Mouse (Mus musculus): ENCODE results near the gene Phospho2.

Phospho2 gene

DNA sequence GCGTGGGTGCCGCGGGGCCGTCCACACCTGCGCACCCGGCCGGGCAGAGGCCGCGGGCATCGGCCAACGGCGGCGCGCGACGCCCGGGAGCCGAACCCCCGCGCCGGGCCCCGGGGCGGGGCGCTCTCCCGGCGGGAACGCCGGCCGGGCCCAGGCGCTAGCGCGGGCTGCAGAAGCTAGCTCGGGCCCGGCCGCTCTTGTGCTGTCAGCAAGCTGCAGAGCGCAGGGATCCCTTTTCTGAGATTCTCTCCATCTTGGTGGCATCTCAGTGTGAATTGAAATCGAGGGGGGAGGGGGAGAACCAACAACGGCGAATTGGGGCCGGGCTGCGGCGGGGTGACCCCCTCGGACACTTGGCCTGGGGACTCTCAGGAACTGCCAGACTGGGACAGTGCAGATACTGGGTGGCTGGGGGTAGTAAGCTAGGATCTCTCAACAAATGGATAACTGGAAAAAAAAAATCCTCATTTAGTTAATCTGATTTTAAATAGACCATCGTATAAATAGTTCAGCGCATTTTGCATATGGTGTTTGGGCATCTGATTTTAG, 33.8 kb downstream of the Phospho2 start:
- DNase-seq (ENCODE audit: low spot score in 2 of 2) = peak; percentile 59 to 63

DNA sequence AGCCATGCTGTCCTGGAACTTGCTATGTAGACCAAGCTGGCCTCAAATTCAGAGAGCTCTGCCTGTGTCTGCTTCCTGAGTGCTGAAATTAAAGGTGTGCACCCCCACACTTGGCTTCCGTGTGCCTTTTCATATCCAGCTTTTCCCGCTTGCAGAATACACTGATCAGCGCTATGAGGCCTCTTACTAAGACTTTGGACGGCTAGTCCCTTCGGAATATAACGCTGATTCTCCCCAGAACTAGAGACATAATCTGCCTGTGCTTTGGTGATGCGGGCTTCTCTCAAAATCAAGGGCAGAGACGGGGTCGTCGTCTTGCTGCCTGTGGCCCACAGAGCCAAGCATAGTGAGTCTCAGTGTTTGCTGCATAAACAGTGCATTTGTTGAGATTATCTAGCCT, 36.5 kb downstream of the Phospho2 start:
- no peak for DNase-seq (ENCODE audit: low spot score in 2 of 2)

DNA sequence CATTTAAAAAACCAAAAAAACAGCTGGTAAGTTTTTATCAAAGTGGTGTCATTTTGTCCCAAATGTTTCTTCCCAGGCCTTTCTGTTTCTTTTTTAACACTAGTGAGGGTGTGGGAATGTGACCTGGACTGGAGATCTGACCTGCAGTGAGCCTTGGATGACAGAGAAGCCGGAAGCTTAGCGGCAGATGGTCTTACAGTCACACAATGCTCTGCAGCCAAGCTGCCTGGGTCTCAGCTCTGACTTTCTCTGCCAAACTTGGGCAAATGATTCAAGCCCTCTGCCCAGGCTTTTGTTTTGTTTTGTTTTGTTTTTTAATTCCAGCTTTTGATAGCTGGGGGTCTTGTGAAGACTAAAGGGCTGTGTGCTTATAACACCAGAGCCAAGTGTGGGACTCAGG, 37.0 kb downstream of the Phospho2 start:
- no peak for DNase-seq (ENCODE audit: low spot score in 2 of 2)

DNA sequence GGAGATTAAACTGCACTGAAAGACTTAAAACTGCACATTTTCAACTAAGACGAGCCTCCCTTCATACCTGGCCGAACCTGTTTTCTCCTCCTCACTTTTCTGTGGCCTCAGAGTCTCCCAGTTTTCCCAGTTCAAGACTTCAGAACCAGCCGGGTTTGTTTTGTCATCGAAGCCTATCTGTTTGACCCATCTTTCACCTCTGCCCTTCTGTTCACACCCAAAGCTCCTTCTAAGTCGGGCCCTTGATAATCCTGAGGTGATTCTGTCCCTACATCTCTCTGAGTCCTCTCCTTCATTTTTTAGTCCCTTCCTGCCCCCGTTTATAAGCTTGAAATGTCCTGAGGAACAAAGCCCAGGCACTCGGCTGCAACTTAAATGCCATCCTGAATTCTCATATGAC, 38.6 kb downstream of the Phospho2 start:
- DNase-seq (ENCODE audit: low spot score in 2 of 2) = no peak

DNA sequence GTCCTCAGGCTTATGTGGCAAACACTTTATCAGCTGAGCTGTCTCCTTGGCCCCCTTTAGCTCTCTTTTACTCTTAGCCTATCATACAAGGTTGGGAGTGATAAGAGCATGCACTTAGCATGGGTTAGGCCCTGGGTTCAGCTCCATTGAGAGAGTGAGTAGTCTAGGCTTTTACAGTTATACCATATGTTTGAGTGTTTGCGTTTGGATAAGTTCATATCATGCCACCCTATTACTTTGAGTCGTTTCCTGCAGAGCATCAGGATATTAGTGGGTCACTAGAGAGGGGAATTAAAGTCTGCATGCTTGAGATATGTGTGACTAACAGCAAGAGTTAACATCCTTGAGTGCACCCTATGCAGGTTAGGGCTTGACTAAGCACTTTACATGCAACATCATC, 40.3 kb downstream of the Phospho2 start:
- DNase-seq (ENCODE audit: low spot score in 2 of 2) = no peak

DNA sequence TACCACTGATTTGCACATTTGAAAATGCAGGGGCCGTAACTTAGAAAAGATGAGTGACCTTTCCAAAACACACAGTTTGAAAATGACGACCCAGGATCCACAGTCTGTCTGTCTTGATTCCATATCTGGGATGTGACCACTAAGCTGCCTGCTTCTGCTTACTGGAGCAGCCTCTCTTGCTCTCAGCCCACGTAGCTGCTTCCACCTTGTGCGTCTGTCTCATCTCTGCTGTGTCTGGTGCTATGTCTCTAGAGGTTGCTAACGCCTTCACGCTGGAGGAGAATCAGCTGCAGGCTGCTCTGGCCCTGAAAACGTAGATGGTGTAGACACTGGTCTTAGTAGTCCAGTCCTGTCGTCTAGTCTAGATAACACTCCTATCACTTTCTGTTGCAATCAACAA, 40.7 kb downstream of the Phospho2 start:
- DNase-seq (ENCODE audit: low spot score in 2 of 2) = no peak

DNA sequence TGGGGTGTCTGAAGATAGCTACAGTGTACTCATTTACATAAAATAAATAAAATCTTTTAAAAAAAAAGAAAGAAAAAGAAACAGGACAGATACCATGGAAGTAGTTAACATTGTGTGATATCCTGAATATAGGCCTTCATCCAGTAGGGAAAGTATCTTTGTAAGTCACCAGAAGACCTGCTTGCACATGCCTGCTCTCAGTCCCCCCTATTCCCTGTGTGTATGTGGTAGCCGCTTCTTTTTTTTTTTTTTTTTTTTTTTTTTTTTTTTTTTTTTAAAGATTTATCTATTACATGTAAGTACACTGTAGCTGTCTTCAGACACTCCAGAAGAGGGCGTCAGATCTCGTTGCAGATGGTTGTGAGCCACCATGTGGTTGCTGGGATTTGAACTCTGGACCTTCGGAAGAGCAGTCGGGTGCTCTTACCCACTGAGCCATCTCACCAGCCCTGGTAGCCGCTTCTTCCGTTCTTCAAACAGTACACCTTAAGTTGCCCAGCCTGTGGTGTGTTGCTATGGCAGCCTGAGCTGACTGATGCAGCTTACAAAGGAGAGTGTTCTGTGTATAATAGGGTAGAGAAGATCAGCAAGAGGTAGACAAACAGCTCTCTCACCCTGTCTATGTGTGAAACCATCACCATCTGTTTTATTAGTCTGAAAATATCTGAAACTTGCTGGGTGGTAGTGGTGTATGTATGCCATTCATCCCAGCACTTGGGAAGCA, 48.0 kb downstream of the Phospho2 start:
- no peak for DNase-seq (ENCODE audit: low spot score in 2 of 2)

DNA sequence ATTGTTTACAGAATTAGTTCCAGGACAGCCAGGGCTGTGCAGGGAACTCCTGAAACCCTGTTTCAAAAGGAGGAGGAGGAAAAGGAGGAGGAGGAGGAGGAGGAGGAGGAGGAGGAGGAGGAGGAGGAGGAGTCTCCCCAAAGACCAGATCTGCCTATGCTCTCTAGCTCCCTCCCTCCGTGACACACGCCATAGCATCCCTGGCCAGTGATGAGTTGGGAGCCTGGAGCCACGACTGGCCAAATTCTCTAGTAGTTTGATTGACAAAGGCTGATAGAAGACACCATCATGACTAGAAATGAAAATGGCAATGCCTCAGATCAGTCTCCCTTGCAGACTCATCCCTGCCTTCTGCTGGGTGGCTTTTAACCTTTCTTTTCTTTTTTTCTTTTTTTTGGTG, 48.6 kb downstream of the Phospho2 start:
- DNase-seq (ENCODE audit: low spot score in 2 of 2) = no peak

DNA sequence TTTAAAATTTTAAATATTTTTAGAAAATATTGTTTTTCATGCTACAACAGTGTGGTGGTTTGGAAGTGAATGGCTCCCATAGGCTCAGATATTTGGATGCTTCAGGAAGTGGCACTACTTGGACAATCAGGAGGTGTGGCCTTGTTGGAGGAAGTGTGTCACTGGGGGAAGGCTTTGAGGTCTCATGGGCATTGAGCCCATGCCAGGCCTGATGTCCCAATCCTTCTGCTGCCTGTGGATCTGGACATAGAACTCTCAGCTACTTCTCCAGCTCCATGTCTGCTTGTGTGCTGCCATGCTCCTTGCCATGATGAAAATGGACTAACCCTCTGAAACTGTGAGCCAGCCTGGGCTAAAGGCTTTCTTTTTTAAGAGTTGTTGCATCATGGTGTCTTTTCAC, 49.3 kb downstream of the Phospho2 start:
- no peak for DNase-seq (ENCODE audit: low spot score in 2 of 2)

DNA sequence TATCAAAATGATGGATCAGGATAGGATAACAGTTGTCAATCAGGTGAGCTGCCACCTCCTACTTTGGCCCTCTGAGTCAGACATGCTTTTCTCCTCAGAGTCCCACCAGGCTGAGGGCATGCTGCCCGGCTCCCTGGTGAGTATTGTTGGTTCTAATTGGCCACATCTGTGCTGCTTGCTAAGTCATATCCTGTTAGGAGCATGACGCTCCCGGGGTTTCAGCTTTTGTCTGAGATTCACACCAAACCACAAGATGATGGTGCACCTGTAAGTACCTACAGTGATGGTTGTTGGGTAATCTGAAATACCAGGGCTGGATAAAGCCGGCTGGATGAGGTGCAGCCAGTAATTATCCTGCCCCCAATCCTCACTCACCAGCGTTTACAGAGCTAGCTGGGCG, 50.8 kb downstream of the Phospho2 start:
- DNase-seq (ENCODE audit: low spot score in 2 of 2) = no peak

DNA sequence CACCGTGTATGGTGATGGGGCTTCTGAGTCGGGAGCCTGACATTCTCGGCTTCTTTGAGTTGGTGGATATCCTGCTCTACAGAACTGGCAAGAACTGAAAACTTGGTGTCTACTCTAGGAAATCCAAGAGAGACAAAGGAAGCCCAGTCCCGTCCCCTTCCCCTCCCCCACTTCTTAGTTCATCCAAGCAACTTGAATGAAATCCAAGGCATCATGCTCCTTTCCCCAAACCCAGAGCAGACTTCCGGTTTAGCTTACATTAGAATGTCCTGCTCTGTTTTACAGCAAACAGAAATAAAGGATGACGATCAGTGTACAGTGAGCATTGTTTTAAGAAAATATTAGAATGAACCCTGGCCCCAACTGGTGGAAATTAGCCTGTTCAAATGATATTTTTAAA, 59.8 kb downstream of the Phospho2 start:
- DNase-seq (ENCODE audit: low spot score in 2 of 2) = no peak
